Mouse (Mus musculus) adipocyte (in vitro differentiated cells): ENCODE data around the gene Dis3l2.

Source experiments
- DNase-seq: peaks from one replicate; pipeline ENCODE4 v3.0.0-alpha.2; 2016; ENCODE audit warnings: low spot score

Gene Dis3l2

GRCm38 (mm10) chr1:86733160-86733821 lies 29.7 kb downstream of the Dis3l2 start:
- DNase-seq, result no peak

- DNase-seq, result no peak
Observed at GRCm38 (mm10) chr1:86736414-86736813, 32.8 kb downstream of the Dis3l2 start.

- DNase-seq, result no peak
Observed at GRCm38 (mm10) chr1:86742896-86743295, 39.3 kb downstream of the Dis3l2 start.

GRCm38 (mm10) chr1:86747034-86747433 lies 43.4 kb downstream of the Dis3l2 start:
- DNase-seq, result no peak

- DNase-seq, result no peak
Observed at GRCm38 (mm10) chr1:86750094-86750493, 46.5 kb downstream of the Dis3l2 start.

GRCm38 (mm10) chr1:86753416-86753815 lies 49.8 kb downstream of the Dis3l2 start:
- DNase-seq, result no peak

GRCm38 (mm10) chr1:86754335-86754734 lies 50.7 kb downstream of the Dis3l2 start:
- no peak for DNase-seq

- DNase-seq, result no peak
Observed at GRCm38 (mm10) chr1:86758091-86758490, 54.5 kb downstream of the Dis3l2 start.

GRCm38 (mm10) chr1:86762161-86762560 lies 58.6 kb downstream of the Dis3l2 start:
- DNase-seq, result no peak

- no peak for DNase-seq
Observed at GRCm38 (mm10) chr1:86801241-86801640, 97.6 kb downstream of the Dis3l2 start.

GRCm38 (mm10) chr1:86811756-86812155 lies 108.1 kb downstream of the Dis3l2 start:
- peak; percentile 29 for DNase-seq

GRCm38 (mm10) chr1:86822266-86822665 lies 118.7 kb downstream of the Dis3l2 start:
- DNase-seq, result no peak

GRCm38 (mm10) chr1:86834351-86834987 lies 130.9 kb downstream of the Dis3l2 start:
- DNase-seq, result no peak

GRCm38 (mm10) chr1:86834988-86835387 lies 131.4 kb downstream of the Dis3l2 start:
- DNase-seq, result no peak

- DNase-seq, result no peak
Observed at GRCm38 (mm10) chr1:86850754-86851153, 147.1 kb downstream of the Dis3l2 start.

- DNase-seq, result no peak
Observed at GRCm38 (mm10) chr1:86858876-86859275, 155.3 kb downstream of the Dis3l2 start.

- no peak for DNase-seq
Observed at GRCm38 (mm10) chr1:86859371-86859770, 155.8 kb downstream of the Dis3l2 start.

GRCm38 (mm10) chr1:86873745-86874144 lies 170.1 kb downstream of the Dis3l2 start:
- DNase-seq, result no peak

GRCm38 (mm10) chr1:86878743-86879142 lies 175.1 kb downstream of the Dis3l2 start:
- DNase-seq, result no peak

- DNase-seq, result no peak
Observed at GRCm38 (mm10) chr1:86879547-86879946, 175.9 kb downstream of the Dis3l2 start.

GRCm38 (mm10) chr1:86887060-86887459 lies 183.5 kb downstream of the Dis3l2 start:
- no peak for DNase-seq

GRCm38 (mm10) chr1:86912481-86912880 lies 208.9 kb downstream of the Dis3l2 start:
- no peak for DNase-seq

- no peak for DNase-seq
Observed at GRCm38 (mm10) chr1:86913896-86914295, 210.3 kb downstream of the Dis3l2 start.

GRCm38 (mm10) chr1:86914697-86915096 lies 211.1 kb downstream of the Dis3l2 start:
- no peak for DNase-seq
